Mouse (Mus musculus) hindbrain, embryonic 12.5 days (tissue): Measurements from ENCODE around the gene Unc119b. TPM values are rescaled to one million over a fixed set of nuclear protein-coding genes. Genes with fewer than 3 reads are reported as not detected.
"Not testable (repeated sequence)": the region's sequence is repeated elsewhere in the genome, so short reads cannot be mapped to it uniquely, and the experiment has no call there.

Experiments used
- ATAC-seq: fragments of 200-750 bp; cut with Nextera tagmentation; 2 replicates; pipeline ENCODE4 v1.8.0; 2017; ENCODE audit warnings: moderate TSS enrichment; ENCODE audit not compliant: low FRiP score
- H3K27ac ChIP-seq: fragments of 300-500 bp; sonication (generic); 2 replicates; pipeline ENCODE4 v1.5.1; 2016; ENCODE audit warnings: mild to moderate bottlenecking
- H3K27me3 ChIP-seq: fragments of 300-500 bp; sonication (generic); 2 replicates; pipeline ENCODE4 v1.6.1; 2016; ENCODE audit warnings: mild to moderate bottlenecking
- H3K36me3 ChIP-seq: fragments of 300-500 bp; sonication (generic); 2 replicates; pipeline ENCODE4 v1.6.1; 2016; ENCODE audit warnings: mild to moderate bottlenecking
- H3K4me1 ChIP-seq: fragments of 300-500 bp; sonication (generic); 2 replicates; pipeline ENCODE4 v1.6.1; 2016
- H3K4me2 ChIP-seq: fragments of 300-500 bp; sonication (generic); replicated peaks from 2 replicates; pipeline ENCODE4 v1.6.1; 2016; ENCODE audit warnings: mild to moderate bottlenecking
- H3K4me3 ChIP-seq: fragments of 300-500 bp; sonication (generic); 2 replicates; pipeline ENCODE4 v1.5.1; 2016; ENCODE audit warnings: mild to moderate bottlenecking
- H3K9ac ChIP-seq: fragments of 300-500 bp; sonication (generic); 2 replicates; pipeline ENCODE4 v1.6.1; 2016; ENCODE audit warnings: mild to moderate bottlenecking, moderate library complexity
- H3K9me3 ChIP-seq: fragments of 300-500 bp; sonication (generic); replicated peaks from 2 replicates; pipeline ENCODE4 v1.6.1; 2016; ENCODE audit warnings: mild to moderate bottlenecking
- WGBS: fragments of 180-500 bp; shearing (Covaris S2); methylation state at CpG from one replicate; pipeline ENCODE4 v1.1.7; 2016; 5-methylcytosine and 5-hydroxymethylcytosine counted together
- polyA plus RNA-seq: library from polyadenylated mRNA; unstranded; fragments of >200 nt; fragmentation: Nextera tagmentation; extraction: Ambion mirVana; gene quantifications from 2 replicates; pipeline ENCODE4 v1.2.1, GENCODE M21; 2016

Unc119b gene
- polyA plus RNA-seq, 1 experiment from 2014 or later, result 62.0 TPM

GRCm38 (mm10) chr5:115099991-115100390, 34.8 kb downstream of the Unc119b start:
- WGBS, result 89% methylated on average over 9 of the region's 9 CpGs
- Histone ChIP-seq H3K4me3 (no peak overlapping the region), H3K9me3 (no peaks in the 10 kb centered on the region), H3K36me3 (peaks cover 61% of the 10 kb centered on the region), H3K4me1 (no peaks in the 10 kb centered on the region), H3K9ac (no peak overlapping the region), H3K4me2 (no peak overlapping the region), H3K27ac (no peak overlapping the region), H3K27me3 (no peaks in the 10 kb centered on the region)
- no peak for ATAC-seq

GRCm38 (mm10) chr5:115099530-115099929, 35.2 kb downstream of the Unc119b start:
- H3K27me3 ChIP-seq, result no peaks in the 10 kb centered on the region
- H3K9ac ChIP-seq, result no peak overlapping the region
- no peaks in the 10 kb centered on the region for H3K4me1 ChIP-seq
- 90% methylated on average over 5 of the region's 5 CpGs for WGBS
- no peak for ATAC-seq
- no peak overlapping the region for H3K4me2 ChIP-seq
- no peaks in the 10 kb centered on the region for H3K9me3 ChIP-seq
- no peak overlapping the region for H3K27ac ChIP-seq
- H3K4me3 ChIP-seq, result no peak overlapping the region
- H3K36me3 ChIP-seq, result peaks cover 65% of the 10 kb centered on the region

GRCm38 (mm10) chr5:115098195-115098594, 36.6 kb downstream of the Unc119b start, which contains the start of gene Gm10401:
Gm10401 (minus strand) TSS chr5:115098295.
- no peaks in the 10 kb centered on the region for H3K4me1 ChIP-seq
- H3K4me3 ChIP-seq, result no peak within 1 kb of the TSS
- no peak within 1 kb of the TSS for H3K27ac ChIP-seq
- peaks cover 62% of the 10 kb centered on the region for H3K36me3 ChIP-seq
- H3K9me3 ChIP-seq, result no peaks in the 10 kb centered on the region
- H3K4me2 ChIP-seq, result no peak within 1 kb of the TSS
- WGBS, result 99% methylated on average over 8 of the region's 8 CpGs
- no peak for ATAC-seq
- H3K27me3 ChIP-seq, result no peaks in the 10 kb centered on the region
- no peak within 1 kb of the TSS for H3K9ac ChIP-seq

GRCm38 (mm10) chr5:115091776-115092175, 43.0 kb downstream of the Unc119b start:
- no peak overlapping the region for H3K9ac ChIP-seq
- peaks cover 65% of the 10 kb centered on the region for H3K36me3 ChIP-seq
- no peaks in the 10 kb centered on the region for H3K9me3 ChIP-seq
- no peak overlapping the region for H3K4me3 ChIP-seq
- no peak overlapping the region for H3K4me2 ChIP-seq
- no peak for ATAC-seq
- no peaks in the 10 kb centered on the region for H3K4me1 ChIP-seq
- WGBS, result 87% methylated on average over 6 of the region's 6 CpGs
- H3K27me3 ChIP-seq, result no peaks in the 10 kb centered on the region
- no peak overlapping the region for H3K27ac ChIP-seq

- Histone ChIP-seq H3K27me3 (no peaks in the 10 kb centered on the region), H3K4me2 (no peak overlapping the region), H3K9ac (no peak overlapping the region), H3K27ac (no peak overlapping the region), H3K36me3 (peaks cover 65% of the 10 kb centered on the region), H3K9me3 (no peaks in the 10 kb centered on the region), H3K4me1 (no peaks in the 10 kb centered on the region), H3K4me3 (no peak overlapping the region)
- 88% methylated on average over 3 of the region's 3 CpGs for WGBS
- no peak for ATAC-seq
Observed at GRCm38 (mm10) chr5:115091015-115091414, 43.8 kb downstream of the Unc119b start.

DNA sequence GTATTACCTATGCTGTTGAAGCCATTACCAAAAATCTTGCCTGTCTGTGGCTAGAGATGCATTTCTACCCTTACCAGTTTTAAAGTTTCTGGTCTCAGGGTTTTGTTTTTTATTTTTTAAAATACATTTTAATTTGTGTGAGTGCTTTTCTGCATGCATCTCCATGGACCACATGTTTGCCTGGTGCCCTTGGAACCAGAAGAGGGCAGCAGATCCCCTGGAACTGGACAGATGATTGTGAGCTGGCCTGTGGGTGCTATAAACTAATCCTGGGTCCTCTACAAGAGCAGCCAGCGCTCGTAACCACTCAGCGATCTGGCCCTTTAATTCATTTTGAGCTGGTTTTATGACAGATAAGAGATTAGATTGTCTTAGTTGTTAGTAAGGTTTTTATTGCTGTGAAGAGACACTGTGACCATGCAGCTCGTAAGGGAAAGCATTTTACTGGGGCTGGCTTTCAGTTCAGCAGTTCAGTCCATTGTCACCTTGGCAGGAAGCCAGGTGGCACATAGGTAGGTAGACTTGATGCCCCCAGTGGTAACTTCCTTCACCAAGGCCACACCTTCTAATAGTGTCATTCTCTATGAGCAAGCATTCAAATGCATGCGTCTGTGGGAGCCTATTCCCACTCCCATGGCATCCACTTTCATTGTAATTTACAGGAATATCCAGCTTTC, 45.0 kb downstream of the Unc119b start:
- no peak overlapping the region for H3K27ac ChIP-seq
- no peak overlapping the region for H3K4me3 ChIP-seq
- H3K4me1 ChIP-seq, result no peaks in the 10 kb centered on the region
- H3K4me2 ChIP-seq, result no peak overlapping the region
- WGBS, result 97% methylated on average over 5 of the region's 5 CpGs
- no peak overlapping the region for H3K9ac ChIP-seq
- H3K36me3 ChIP-seq, result peaks cover 62% of the 10 kb centered on the region
- ATAC-seq, result no peak
- no peaks in the 10 kb centered on the region for H3K9me3 ChIP-seq
- H3K27me3 ChIP-seq, result no peaks in the 10 kb centered on the region

- Histone ChIP-seq H3K9me3 (no peaks in the 10 kb centered on the region), H3K36me3 (peaks cover 79% of the 10 kb centered on the region), H3K4me1 (no peaks in the 10 kb centered on the region), H3K27me3 (no peaks in the 10 kb centered on the region), H3K4me3 (no peak overlapping the region), H3K27ac (no peak overlapping the region), H3K4me2 (no peak overlapping the region), H3K9ac (no peak overlapping the region)
- ATAC-seq, result no peak
- WGBS, result 98% methylated on average over 2 of the region's 2 CpGs
Observed at GRCm38 (mm10) chr5:115085675-115086074, 49.1 kb downstream of the Unc119b start.

GRCm38 (mm10) chr5:115083492-115083891, 51.3 kb downstream of the Unc119b start:
- H3K27me3 ChIP-seq, result no peaks in the 10 kb centered on the region
- no peak for ATAC-seq
- no peaks in the 10 kb centered on the region for H3K4me1 ChIP-seq
- H3K27ac ChIP-seq, result no peak overlapping the region
- H3K9me3 ChIP-seq, result no peaks in the 10 kb centered on the region
- H3K9ac ChIP-seq, result no peak overlapping the region
- no peak overlapping the region for H3K4me2 ChIP-seq
- 88% methylated on average over 6 of the region's 6 CpGs for WGBS
- peaks cover 61% of the 10 kb centered on the region for H3K36me3 ChIP-seq
- no peak overlapping the region for H3K4me3 ChIP-seq

DNA sequence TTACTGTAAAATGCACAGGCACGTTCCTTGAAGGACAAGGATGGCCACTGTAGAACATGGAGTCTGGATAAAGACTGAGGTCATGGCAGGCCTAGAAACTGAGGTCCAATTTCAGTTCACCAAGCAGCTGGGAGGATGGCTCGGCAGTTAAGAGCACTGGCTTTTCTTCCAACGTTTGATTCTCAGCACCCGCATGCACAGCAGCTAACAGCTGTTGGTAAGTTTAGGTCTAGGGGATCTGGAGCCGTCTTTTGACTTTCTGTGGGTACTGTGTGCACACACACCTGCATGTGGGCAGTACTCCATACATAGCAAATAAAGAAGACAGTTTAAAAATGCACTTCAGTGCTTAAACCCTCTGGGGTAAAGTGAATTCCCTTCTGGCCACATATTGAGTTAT, 53.1 kb downstream of the Unc119b start:
- H3K36me3 ChIP-seq, result peaks cover 46% of the 10 kb centered on the region
- no peaks in the 10 kb centered on the region for H3K4me1 ChIP-seq
- H3K27me3 ChIP-seq, result no peaks in the 10 kb centered on the region
- H3K4me2 ChIP-seq, result no peak overlapping the region
- no peak for ATAC-seq
- no peak overlapping the region for H3K9ac ChIP-seq
- H3K4me3 ChIP-seq, result no peak overlapping the region
- WGBS, result 81% methylated on average over 5 of the region's 5 CpGs
- no peaks in the 10 kb centered on the region for H3K9me3 ChIP-seq
- no peak overlapping the region for H3K27ac ChIP-seq

- H3K9me3 ChIP-seq, result no peaks in the 10 kb centered on the region
- WGBS, result 59% methylated on average over 5 of the region's 5 CpGs
- no peak overlapping the region for H3K4me3 ChIP-seq
- H3K27me3 ChIP-seq, result no peaks in the 10 kb centered on the region
- no peak overlapping the region for H3K27ac ChIP-seq
- no peak overlapping the region for H3K9ac ChIP-seq
- peaks cover 10% of the 10 kb centered on the region; the same call in 1 of the 2 replicates for H3K36me3 ChIP-seq
- no peak overlapping the region for H3K4me2 ChIP-seq
- no peak for ATAC-seq
- peaks cover 2% of the 10 kb centered on the region; the same call in 1 of the 2 replicates for H3K4me1 ChIP-seq
Observed at GRCm38 (mm10) chr5:115076144-115076901, 58.5 kb downstream of the Unc119b start.

GRCm38 (mm10) chr5:115074749-115075148, 60.0 kb downstream of the Unc119b start:
- H3K36me3 ChIP-seq, result peaks cover 5% of the 10 kb centered on the region; the same call in 1 of the 2 replicates
- H3K4me1 ChIP-seq, result peaks cover 2% of the 10 kb centered on the region; the same call in 1 of the 2 replicates
- 93% methylated on average over 4 of the region's 4 CpGs for WGBS
- H3K4me3 ChIP-seq, result no peak overlapping the region
- H3K9me3 ChIP-seq, result no peaks in the 10 kb centered on the region
- no peak overlapping the region for H3K4me2 ChIP-seq
- no peak overlapping the region for H3K27ac ChIP-seq
- ATAC-seq, result no peak
- no peak overlapping the region for H3K9ac ChIP-seq
- no peaks in the 10 kb centered on the region for H3K27me3 ChIP-seq

- WGBS, result 78% methylated on average over 8 of the region's 8 CpGs
- not testable (repeated sequence) for H3K4me2 ChIP-seq, H3K9ac ChIP-seq, H3K27me3 ChIP-seq, ATAC-seq, H3K36me3 ChIP-seq, H3K27ac ChIP-seq, H3K9me3 ChIP-seq, H3K4me1 ChIP-seq, H3K4me3 ChIP-seq
Observed at GRCm38 (mm10) chr5:115073306-115073705, 61.5 kb downstream of the Unc119b start.
